Mouse (Mus musculus): ENCODE measurements at regions not wholly inside any gene's neighbourhood (a gene's known extent, or its start where the extent isn't known, plus 50 kb on each side); places are given as distances from the start of the nearest gene placed in this dataset.

DNA sequence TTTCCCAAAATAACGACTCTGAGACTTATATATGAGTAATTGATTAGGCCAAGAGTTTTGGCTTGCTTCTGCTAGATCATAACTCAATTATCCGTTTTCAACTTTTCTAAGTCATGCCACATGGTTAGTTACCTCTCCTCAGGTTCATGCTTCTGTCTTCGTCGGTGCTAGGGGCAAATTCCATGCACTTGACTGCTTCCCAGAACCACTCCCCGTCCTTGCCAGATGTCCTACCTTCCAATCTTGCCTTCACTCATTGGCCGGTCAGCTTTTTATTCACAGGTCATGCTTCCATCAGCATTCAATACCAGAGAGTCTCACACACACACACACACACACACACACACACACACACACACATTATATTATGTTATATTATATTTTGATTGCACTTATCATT lies 66.4 kb upstream of the Arhgap32 start:
- no peak for DNase-seq (ENCODE audit: extremely low spot score, low spot score)

DNA sequence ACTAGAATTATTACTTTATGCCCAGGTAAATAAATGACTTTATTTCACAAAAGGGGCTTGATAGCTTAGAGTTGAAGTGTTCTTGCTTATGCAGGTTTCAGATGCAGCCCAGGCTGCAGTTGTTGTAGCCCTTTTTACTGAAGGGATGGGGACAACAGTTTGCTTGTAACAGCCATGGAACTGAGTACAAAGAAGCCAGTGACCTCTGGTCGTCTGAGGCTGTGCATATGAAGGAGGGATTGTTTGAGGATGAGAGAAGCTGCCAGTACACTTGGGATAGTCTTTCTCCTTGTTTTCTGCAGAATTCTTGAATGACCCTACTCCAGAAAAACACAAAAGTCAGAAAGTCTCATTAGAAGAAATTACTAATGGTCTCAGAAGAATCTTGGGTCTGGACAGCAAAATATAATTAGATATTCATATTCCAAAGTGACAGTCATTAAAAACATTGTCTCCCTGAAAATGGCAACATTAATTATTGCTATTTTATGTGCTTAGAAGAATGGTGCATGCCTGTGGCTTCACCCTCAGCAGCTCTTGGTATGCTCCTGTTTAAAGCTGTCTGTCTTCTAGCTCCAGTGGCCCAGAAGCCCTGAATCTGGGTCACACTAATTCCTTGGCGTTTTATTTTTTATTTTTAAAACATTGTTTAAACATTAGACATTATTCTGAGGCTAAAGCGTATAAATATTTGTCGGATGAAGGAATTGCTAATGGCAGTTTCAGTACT lies 61.9 kb upstream of the Arhgap32 start:
- DNase-seq (ENCODE audit: extremely low spot score, low spot score) = no peak

DNA sequence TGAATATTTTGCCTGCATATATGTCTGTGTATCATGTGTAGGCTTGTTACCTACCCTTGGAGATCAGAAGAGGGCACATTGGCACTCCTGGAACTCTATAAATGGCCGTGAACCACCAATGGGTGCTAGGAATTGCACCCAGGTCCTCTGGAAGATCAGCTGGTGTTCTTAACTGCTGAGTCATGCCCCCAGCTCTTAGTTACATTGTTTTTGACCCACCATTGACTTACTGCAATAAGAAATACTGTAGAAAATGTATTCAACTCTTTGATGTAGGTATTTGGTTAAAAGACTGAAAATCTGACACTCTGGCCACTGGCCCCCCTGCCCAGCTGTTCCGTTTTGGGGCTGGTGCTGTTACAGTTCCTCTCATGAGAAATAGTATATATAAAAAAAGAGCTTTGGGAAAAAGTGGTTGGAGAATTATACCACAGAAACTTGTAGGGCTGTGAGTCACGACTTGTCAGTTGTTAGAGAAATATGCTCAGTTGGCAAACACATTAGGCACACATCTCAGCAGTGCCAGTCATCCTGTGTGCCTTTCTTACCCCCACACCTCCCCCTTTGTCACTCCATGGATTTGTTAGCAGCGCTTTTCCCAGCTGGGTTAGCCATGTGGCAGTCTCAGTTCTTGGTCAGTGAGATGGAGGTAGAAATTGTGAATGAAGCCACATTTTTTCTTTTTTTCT lies 58.4 kb upstream of the Arhgap32 start:
- DNase-seq (ENCODE audit: extremely low spot score, low spot score) = no peak

DNA sequence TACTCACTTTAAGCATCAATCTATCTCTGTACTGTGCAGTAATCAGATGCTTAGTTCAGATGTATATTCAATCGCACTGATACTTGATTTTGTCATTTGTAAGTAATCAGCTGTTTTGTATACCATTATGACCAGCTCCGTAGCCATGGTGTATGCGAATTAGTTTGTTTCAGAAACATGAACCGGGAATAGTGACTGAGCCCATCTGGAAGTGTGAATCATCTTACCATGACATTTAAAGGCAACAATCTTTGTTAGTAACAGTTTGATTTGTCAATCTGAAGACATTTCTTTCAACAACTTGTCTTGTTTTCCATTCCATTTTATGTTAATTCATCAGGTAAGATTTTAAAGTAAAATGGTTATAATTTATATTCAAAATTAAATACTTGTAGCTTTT lies 53.2 kb upstream of the Arhgap32 start:
- DNase-seq (ENCODE audit: extremely low spot score, low spot score) = no peak

DNA sequence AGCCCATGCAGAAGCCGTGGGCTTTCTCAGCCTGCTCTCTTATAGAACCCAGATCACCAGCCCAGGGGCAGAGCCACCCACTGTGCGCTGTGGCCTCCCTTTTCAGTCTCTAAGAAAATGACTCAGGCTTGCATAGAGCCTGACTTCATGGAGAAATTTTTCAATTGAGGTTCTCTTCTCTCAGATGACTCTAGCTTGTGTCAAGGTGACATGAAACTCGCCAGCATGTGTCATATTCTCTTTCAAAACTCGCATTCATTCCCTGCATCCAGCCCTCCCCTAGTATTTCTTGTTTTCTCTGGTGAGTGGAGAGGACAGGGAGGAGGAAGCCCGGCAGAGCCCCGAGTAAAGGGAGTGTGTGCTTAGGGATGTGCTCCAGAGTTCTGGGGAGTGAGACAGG lies 52.4 kb upstream of the Arhgap32 start:
- no peak for DNase-seq (ENCODE audit: extremely low spot score, low spot score)

DNA sequence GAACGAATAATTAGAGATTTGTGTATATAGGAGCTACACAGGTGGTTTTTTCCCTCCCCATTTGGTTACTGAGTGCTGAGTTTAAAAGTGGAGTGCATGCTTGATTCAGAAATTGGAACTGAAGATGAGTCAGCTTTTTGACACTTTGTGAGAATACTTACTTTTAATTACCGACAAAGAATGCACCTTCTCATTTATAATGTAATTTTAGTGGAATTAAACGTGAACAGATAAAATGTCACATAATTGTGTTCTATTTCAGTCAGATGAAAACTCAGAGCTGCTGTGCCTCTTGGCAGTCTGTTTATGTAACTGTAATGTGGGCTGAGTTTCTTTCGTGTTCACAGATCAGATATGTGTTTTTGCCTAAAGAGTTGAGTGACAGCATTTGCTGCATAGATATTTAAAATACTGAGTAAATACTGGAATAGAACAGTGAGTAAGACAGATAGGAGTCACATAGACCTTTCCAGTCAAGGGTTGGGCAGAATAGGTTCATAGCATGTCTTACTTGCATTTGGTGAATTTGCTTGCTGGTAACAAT lies 51.9 kb upstream of the Arhgap32 start:
- no peak for DNase-seq (ENCODE audit: extremely low spot score, low spot score)
